Mouse (Mus musculus) E14TG2a.4 (cell line): ENCODE measurements around the gene Hist1h4b.

ENCODE experiments used
- CTCF ChIP-seq: conservative IDR thresholded peaks from 2 replicates; pipeline ENCODE4 v1.5.1; 2014; ENCODE audit warnings: low read length
- NANOG ChIP-seq: IDR thresholded peaks from 2 replicates; pipeline ENCODE4 v1.6.1; 2014; ENCODE audit warnings: borderline replicate concordance, low read length, mixed read lengths
- POU5F1 ChIP-seq: IDR thresholded peaks from 2 replicates; pipeline ENCODE4 v1.6.1; 2014; ENCODE audit warnings: low read length, borderline replicate concordance

- no peak for TF ChIP-seq CTCF
- no peak for TF ChIP-seq POU5F1
- TF ChIP-seq NANOG, result no peak
Observed at GRCm38 (mm10) chr13:23744421-23745380, 12.1 kb upstream of the Hist1h4b start.
